25 mouse cellular contexts compared by ENCODE assay signal in genomic region chr5:102537819-102538218, GRCm38 (mm10). TPM values are rescaled to one million over a fixed set of nuclear protein-coding genes. Genes with fewer than 3 reads are reported as not detected.
DNase-seq lines count a peak whose midpoint lies in the region; ATAC-seq and TF ChIP-seq lines count a peak whose summit lies in the region.
"Had no signal": no experiment of that assay in that cellular context is flagged by ENCODE, and none has a peak within 500 bp of the region (broad histone marks: within the 10 kb centered on the region; RNA-seq: fewer than 3 reads in every experiment).

No protein-coding gene starts in this region.

- no peak overlapping the region for H3K27ac ChIP-seq in liver, adult 2 months (replicated peaks; ENCODE audit: insufficient read depth, low read depth, low read length)
- no peak overlapping the region for H3K27ac ChIP-seq in hindbrain, embryonic 11.5 days (ENCODE audit: low read depth, low read length)
- H3K27ac ChIP-seq in thymus, adult 2 months (ENCODE audit: control insufficient read depth, insufficient read depth, low read length): no peak overlapping the region
- H3K27ac ChIP-seq: forebrain, embryonic 13.5 days; gastrocnemius, adult 2 months; heart, embryonic 15.5 days; hindbrain, embryonic 10.5 days; hindbrain, postnatal 0 days had no signal

- WGBS in liver, adult 2 months: 18% methylated on average over 3 of the region's 3 CpGs
- WGBS in hindbrain, embryonic 11.5 days: 84% methylated on average over 3 of the region's 3 CpGs
- 63% methylated on average over 3 of the region's 3 CpGs for WGBS in thymus, adult 2 months

- TF ChIP-seq POLR2A in liver, adult 2 months (IDR thresholded peaks at IDR 0.05; ENCODE audit: extremely low read depth, insufficient read depth, low read length): no peak
- TF ChIP-seq POLR2A in thymus, adult 2 months (IDR thresholded peaks at IDR 0.05; ENCODE audit: control insufficient read depth, extremely low read depth, insufficient read depth, low read length, poor library complexity): no peak

- H3K4me3 ChIP-seq in liver, adult 2 months (ENCODE audit: insufficient read depth, low read depth, low read length): no peak overlapping the region
- H3K4me3 ChIP-seq in hindbrain, embryonic 11.5 days (ENCODE audit: low read depth, low read length): no peak overlapping the region
- H3K4me3 ChIP-seq in thymus, adult 2 months (ENCODE audit: control insufficient read depth, insufficient read depth, low read length): no peak overlapping the region
- H3K4me3 ChIP-seq: forebrain, embryonic 13.5 days; gastrocnemius, adult 2 months; heart, embryonic 15.5 days; hindbrain, embryonic 10.5 days; megakaryocyte, embryonic 14.5 days had no signal

- no peak overlapping the region for H3K4me2 ChIP-seq in hindbrain, embryonic 11.5 days (replicated peaks; ENCODE audit: low read depth, low read length)
- H3K4me2 ChIP-seq: forebrain, embryonic 13.5 days; heart, embryonic 15.5 days; lung, embryonic 14.5 days had no signal

- peaks cover 5% of the 10 kb centered on the region; the same call in 1 of the 2 replicates for H3K4me1 ChIP-seq in liver, adult 2 months (ENCODE audit: control insufficient read depth, insufficient read depth, low read length)
- no peaks in the 10 kb centered on the region for H3K4me1 ChIP-seq in hindbrain, embryonic 11.5 days (replicated peaks; ENCODE audit: control insufficient read depth, insufficient read depth, low read length)
- H3K4me1 ChIP-seq in thymus, adult 2 months (replicated peaks; ENCODE audit: control insufficient read depth, insufficient read depth, low read length): no peaks in the 10 kb centered on the region
- H3K4me1 ChIP-seq: forebrain, embryonic 13.5 days; heart, embryonic 15.5 days; hindbrain, embryonic 10.5 days; megakaryocyte, embryonic 14.5 days had no signal

- H3K79me2 ChIP-seq in liver, adult 2 months (ENCODE audit: control insufficient read depth, insufficient read depth, low read length): no peaks in the 10 kb centered on the region; the same call in 1 of the 2 replicates

- ATAC-seq in neutrophil, adult 5-6 weeks (ENCODE audit: extremely low read depth, insufficient number of reproducible peaks, low FRiP score, poor library complexity, severe bottlenecking): peak; percentile 82
- no peak for ATAC-seq in hindbrain, embryonic 11.5 days (ENCODE audit: low FRiP score)
- ATAC-seq: CD4-positive, CD25-positive, alpha-beta regulatory T cell, adult 4 months; forebrain, embryonic 13.5 days; hindbrain, postnatal 0 days; intestine, embryonic 16.5 days; Patski had no signal

- no peaks in the 10 kb centered on the region for H3K27me3 ChIP-seq in liver, adult 2 months (ENCODE audit: control insufficient read depth, insufficient read depth, low read length)
- H3K27me3 ChIP-seq in hindbrain, embryonic 11.5 days (ENCODE audit: control insufficient read depth, insufficient read depth, low read length): no peaks in the 10 kb centered on the region
- H3K27me3 ChIP-seq in thymus, adult 2 months (ENCODE audit: control insufficient read depth, insufficient read depth, low read length): no peaks in the 10 kb centered on the region
- H3K27me3 ChIP-seq: forebrain, embryonic 13.5 days; heart, embryonic 15.5 days; megakaryocyte, embryonic 14.5 days had no signal

- H3K9me3 ChIP-seq in hindbrain, embryonic 11.5 days (ENCODE audit: control insufficient read depth, low read length): no peaks in the 10 kb centered on the region
- H3K9me3 ChIP-seq: forebrain, embryonic 13.5 days; heart, embryonic 15.5 days; hindbrain, embryonic 10.5 days had no signal

- H3K36me3 ChIP-seq in liver, adult 2 months (ENCODE audit: control insufficient read depth, insufficient read depth, low read length): no peaks in the 10 kb centered on the region
- H3K36me3 ChIP-seq in hindbrain, embryonic 11.5 days (ENCODE audit: control insufficient read depth, insufficient read depth, low read length): no peaks in the 10 kb centered on the region
- H3K36me3 ChIP-seq in thymus, adult 2 months (ENCODE audit: control insufficient read depth, insufficient read depth, low read length): no peaks in the 10 kb centered on the region
- H3K36me3 ChIP-seq: heart, embryonic 15.5 days; hindbrain, embryonic 10.5 days had no signal

- no peak overlapping the region for H3K9ac ChIP-seq in liver, adult 2 months (ENCODE audit: low read depth, low read length)
- no peak overlapping the region for H3K9ac ChIP-seq in hindbrain, embryonic 11.5 days (ENCODE audit: low read depth, low read length)
- H3K9ac ChIP-seq: forebrain, embryonic 13.5 days; heart, embryonic 15.5 days; lung, embryonic 14.5 days had no signal

- TF ChIP-seq CTCF in liver, adult 2 months (IDR thresholded peaks at IDR 0.05; ENCODE audit: low read depth, low read length): 0 out of 2 replicates have a peak, but pooled peaks have one; percentile 1
- TF ChIP-seq CTCF in thymus, adult 2 months (IDR thresholded peaks at IDR 0.05; ENCODE audit: borderline replicate concordance, control insufficient read depth, extremely low read depth, insufficient read depth, low read length, poor library complexity): no peak

- DNase-seq in liver, adult 2 months (ENCODE audit: extremely low read depth, low read depth, low spot score): peak; percentile 86
- DNase-seq in liver: no peak
- DNase-seq in c-Kit-positive CD71-negative TER-119-negative erythroid progenitor cells, embryonic 14.5 days (ENCODE audit: low read depth): peak; percentile 12
- peak; percentile 15 for DNase-seq in lung, postnatal 25 days (ENCODE audit: low spot score)
- DNase-seq in hindbrain, embryonic 11.5 days (ENCODE audit: low spot score): no peak
- DNase-seq in adrenal gland, adult 8-10 months: no peak
- no peak for DNase-seq in thymus, adult 2 months
- DNase-seq: cerebellum, adult 18-20 months; cerebellum, postnatal 14 days; gastrocnemius, adult 2 months; kidney, adult 9 months; kidney, postnatal 14 days; layer of hippocampus, postnatal 36 days; lung, embryonic 14.5 days; midbrain, embryonic 14.5 days; thymus, adult 18-20 months had no signal

RNA-seq across cellular contexts. Expression of gene Arhgap24, which starts 56.6 kb away (rescaled TPM):
- 6.3 and 6.9 TPM in 2 replicates for total RNA-seq in liver, adult 2 months (2014; rRNA removed)
- polyA plus RNA-seq in liver, adult 2 months (2012; rRNA removed): 4.6 and 4.7 TPM in 2 replicates
- 29.2 and 32.9 TPM in 2 replicates for total RNA-seq in neutrophil, adult 5-6 weeks (2017)
- 4.0 and 6.7 TPM in 2 replicates for polyA plus RNA-seq in hindbrain, embryonic 11.5 days (2014; fragmentation: Nextera tagmentation; extraction: Ambion mirVana)
- total RNA-seq in adrenal gland, adult 8-10 months (2022): 10 to 100 TPM in 2 of 4 experiments, 1 to 10 TPM in 2; 9.3 to 15.2 (median 11.9) TPM
- polyA plus RNA-seq in thymus, adult 2 months (2012; rRNA removed): 3.7 and 4.5 TPM in 2 replicates

Comparison
In these comparisons a context has a peak if more than half of its experiments do, and no peak if none do; other contexts are left out.
1. DNase-seq: peak in liver, adult 2 months (single experiment), c-Kit-positive CD71-negative TER-119-negative erythroid progenitor cells, embryonic 14.5 days (single experiment) and lung, postnatal 25 days (single experiment); none in liver (single experiment), hindbrain, embryonic 11.5 days (single experiment), adrenal gland, adult 8-10 months (single experiment) and thymus, adult 2 months (single experiment).